Mouse (Mus musculus) intestine, postnatal 0 days (tissue): ENCODE data around the gene Afap1. TPM values are rescaled to one million over a fixed set of nuclear protein-coding genes. Genes with fewer than 3 reads are reported as not detected.
A peak's percentile ranks its signal among the peaks of the same experiment; 100 is the strongest.

Experiments
- ATAC-seq: fragments of 200-750 bp; cut with Nextera tagmentation; 2 replicates; pipeline ENCODE4 v1.8.0; 2017; ENCODE audit warnings: mild to moderate bottlenecking, moderate TSS enrichment, moderate library complexity
- H3K27ac ChIP-seq: fragments of 300-500 bp; sonication (generic); 2 replicates; pipeline ENCODE4 v1.5.1; 2014; ENCODE audit warnings: mild to moderate bottlenecking, low read depth, low read length, moderate library complexity
- H3K27me3 ChIP-seq: fragments of 300-500 bp; sonication (generic); replicated peaks from 2 replicates; pipeline ENCODE4 v1.6.1; 2014; ENCODE audit warnings: low read length, mixed read lengths; ENCODE audit not compliant: control insufficient read depth, insufficient read depth
- H3K36me3 ChIP-seq: fragments of 300-500 bp; sonication (generic); 2 replicates; pipeline ENCODE4 v1.6.1; 2014; ENCODE audit warnings: mild to moderate bottlenecking, moderate library complexity; ENCODE audit not compliant: control insufficient read depth, insufficient read depth
- H3K4me1 ChIP-seq: fragments of 300-500 bp; sonication (generic); replicated peaks from 2 replicates; pipeline ENCODE4 v1.6.1; 2014; ENCODE audit warnings: antibody characterized with exemption, low read length, mixed read lengths; ENCODE audit not compliant: control insufficient read depth, insufficient read depth
- H3K4me2 ChIP-seq: fragments of 300-500 bp; sonication (generic); replicated peaks from 2 replicates; pipeline ENCODE4 v1.6.1; 2014; ENCODE audit warnings: low read depth, mild to moderate bottlenecking, moderate library complexity
- H3K4me3 ChIP-seq: fragments of 300-500 bp; sonication (generic); 2 replicates; pipeline ENCODE4 v1.5.1; 2014; ENCODE audit warnings: low read depth, low read length
- H3K9ac ChIP-seq: fragments of 300-500 bp; sonication (generic); 2 replicates; pipeline ENCODE4 v1.6.1; 2014; ENCODE audit warnings: mild to moderate bottlenecking, low read depth, low read length
- H3K9me3 ChIP-seq: fragments of 300-500 bp; sonication (generic); 2 replicates; pipeline ENCODE4 v1.6.1; 2016; ENCODE audit warnings: mixed run types; ENCODE audit not compliant: control insufficient read depth
- CTCF ChIP-seq: sonication (generic); IDR thresholded peaks from 2 replicates; pipeline ENCODE4 v1.5.1; 2016; ENCODE audit warnings: low read depth, mild to moderate bottlenecking, control low read depth, antibody characterized with exemption, moderate library complexity
- WGBS: fragments of 180-500 bp; shearing (Covaris S2); extraction: QIAGEN DNeasy Blood & Tissue Kit; methylation state at CpG from one replicate; pipeline ENCODE4 v1.1.7; 2014; 5-methylcytosine and 5-hydroxymethylcytosine counted together
- polyA plus RNA-seq: library from polyadenylated mRNA; unstranded; fragments of >200 nt; fragmentation: Nextera tagmentation; extraction: Ambion mirVana; gene quantifications from 2 replicates; pipeline ENCODE4 v1.2.1, GENCODE M21; 2015

Gene Afap1
- polyA plus RNA-seq, 1 experiment from 2014 or later, result 8.1 TPM

DNA sequence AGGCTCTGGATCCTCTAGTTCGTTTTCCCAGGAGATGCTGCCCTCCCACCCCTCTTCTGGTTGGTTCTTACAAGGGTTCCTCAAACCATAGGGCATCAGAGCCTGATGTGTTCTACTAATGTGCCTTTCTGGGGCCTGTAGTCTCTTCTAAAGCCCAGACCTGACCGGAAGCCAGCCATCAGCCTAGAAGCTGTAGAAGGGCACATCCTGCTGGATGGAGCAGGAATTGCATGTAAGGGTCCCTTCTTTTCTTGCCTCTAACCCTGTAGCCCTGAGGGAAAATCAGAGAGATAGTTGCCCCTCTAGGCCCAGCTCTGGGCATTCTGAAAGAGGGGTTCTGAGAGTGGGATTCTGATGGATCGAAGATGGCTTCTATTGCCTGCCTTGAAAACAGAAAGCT lies 125.2 kb downstream of the Afap1 start:
- TF ChIP-seq CTCF, result peak; percentile 55
- 73% methylated on average over 3 of the region's 3 CpGs for WGBS

DNA sequence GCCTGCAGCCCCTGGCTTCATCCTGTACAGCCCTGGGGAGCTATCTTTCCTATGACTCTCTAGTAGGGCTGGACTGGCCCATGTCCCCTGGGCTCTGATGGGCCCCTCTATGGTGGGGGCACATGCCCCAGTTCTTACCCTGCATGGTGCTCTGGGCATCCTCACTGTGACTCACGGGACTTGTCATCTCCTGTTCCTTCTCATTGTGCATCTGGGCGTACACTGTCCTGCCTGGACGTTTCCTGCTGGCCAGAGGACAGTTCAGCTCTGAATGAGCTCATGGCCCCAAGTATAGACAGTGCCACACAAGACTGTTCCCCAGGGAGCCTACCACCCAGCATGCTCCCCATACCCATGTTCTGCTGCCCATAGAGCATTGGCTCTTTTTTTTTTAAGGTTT lies 128.0 kb downstream of the Afap1 start:
- Histone ChIP-seq H3K36me3 (peaks cover 9% of the 10 kb centered on the region; the same call in 1 of the 2 replicates), H3K27ac (no peak overlapping the region), H3K9ac (no peak overlapping the region), H3K9me3 (no peaks in the 10 kb centered on the region), H3K27me3 (no peaks in the 10 kb centered on the region), H3K4me2 (no peak overlapping the region), H3K4me3 (no peak overlapping the region), H3K4me1 (no peaks in the 10 kb centered on the region)
- WGBS, result 80% methylated on average over 3 of the region's 3 CpGs
- no peak for TF ChIP-seq CTCF
- no peak for ATAC-seq

More for the DNA sequence above, 125.2 kb downstream of the Afap1 start:
- Histone ChIP-seq H3K27me3 (no peaks in the 10 kb centered on the region), H3K4me2 (no peak overlapping the region), H3K9ac (no peak overlapping the region), H3K4me1 (no peaks in the 10 kb centered on the region), H3K36me3 (peaks cover 9% of the 10 kb centered on the region; the same call in 1 of the 2 replicates), H3K27ac (no peak overlapping the region), H3K4me3 (no peak overlapping the region), H3K9me3 (no peaks in the 10 kb centered on the region)
- no peak for ATAC-seq

GRCm38 (mm10) chr5:36022361-36022760 lies 129.2 kb downstream of the Afap1 start:
- no peaks in the 10 kb centered on the region for H3K9me3 ChIP-seq
- no peak overlapping the region for H3K9ac ChIP-seq
- TF ChIP-seq CTCF, result no peak
- no peak overlapping the region for H3K27ac ChIP-seq
- H3K4me2 ChIP-seq, result no peak overlapping the region
- 81% methylated on average over 1 of the region's 1 CpGs for WGBS
- no peak overlapping the region for H3K4me3 ChIP-seq
- H3K27me3 ChIP-seq, result no peaks in the 10 kb centered on the region
- H3K4me1 ChIP-seq, result no peaks in the 10 kb centered on the region
- H3K36me3 ChIP-seq, result peaks cover 9% of the 10 kb centered on the region; the same call in 1 of the 2 replicates
- ATAC-seq, result no peak

DNA sequence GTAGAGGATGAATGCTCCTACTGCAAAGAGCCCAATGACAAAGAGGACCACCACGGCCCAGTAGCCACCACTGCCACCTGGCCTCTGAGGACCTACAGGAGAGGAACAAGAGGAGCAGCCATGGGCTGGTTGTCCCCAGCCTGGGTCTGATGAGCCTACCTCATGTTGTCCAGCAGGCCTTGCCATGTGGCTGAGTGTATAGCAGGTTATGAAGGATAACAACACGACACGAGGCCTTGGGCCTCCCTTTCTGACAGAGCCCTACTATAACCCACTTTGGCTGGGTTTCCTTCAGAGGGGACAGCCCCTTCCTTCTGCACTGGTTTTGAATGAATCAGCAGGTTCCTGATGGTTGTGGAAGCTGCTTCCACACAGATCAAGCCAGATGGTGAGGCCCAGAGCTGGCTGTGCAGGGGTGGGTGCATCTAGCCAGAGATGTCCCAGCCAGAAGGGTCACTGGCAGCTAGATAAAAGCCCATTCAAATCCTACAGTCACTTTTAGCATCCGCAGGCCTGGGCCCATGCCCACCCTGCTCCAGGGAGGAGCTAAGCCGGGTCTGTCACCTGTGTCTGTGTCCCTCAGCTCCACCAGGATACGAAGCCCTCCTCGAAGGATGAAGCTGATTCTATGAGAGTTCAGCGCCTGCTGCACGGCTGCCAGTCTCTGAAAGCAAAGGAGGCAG lies 131.0 kb downstream of the Afap1 start:
- Histone ChIP-seq H3K9ac (no peak overlapping the region), H3K4me3 (no peak overlapping the region), H3K4me2 (no peak overlapping the region), H3K9me3 (no peaks in the 10 kb centered on the region), H3K27me3 (no peaks in the 10 kb centered on the region), H3K36me3 (peaks cover 3% of the 10 kb centered on the region; the same call in 1 of the 2 replicates), H3K4me1 (no peaks in the 10 kb centered on the region), H3K27ac (no peak overlapping the region)
- ATAC-seq, result no peak
- no peak for TF ChIP-seq CTCF
- WGBS, result 90% methylated on average over 9 of the region's 9 CpGs

- TF ChIP-seq CTCF, result no peak
- Histone ChIP-seq H3K9ac (no peak overlapping the region), H3K4me2 (no peak overlapping the region), H3K27ac (no peak overlapping the region), H3K36me3 (no peaks in the 10 kb centered on the region), H3K4me1 (no peaks in the 10 kb centered on the region), H3K27me3 (no peaks in the 10 kb centered on the region), H3K9me3 (no peaks in the 10 kb centered on the region), H3K4me3 (no peak overlapping the region)
- no peak for ATAC-seq
- WGBS, result 79% methylated on average over 4 of the region's 4 CpGs
Observed at GRCm38 (mm10) chr5:36025076-36025475, 132.0 kb downstream of the Afap1 start.

DNA sequence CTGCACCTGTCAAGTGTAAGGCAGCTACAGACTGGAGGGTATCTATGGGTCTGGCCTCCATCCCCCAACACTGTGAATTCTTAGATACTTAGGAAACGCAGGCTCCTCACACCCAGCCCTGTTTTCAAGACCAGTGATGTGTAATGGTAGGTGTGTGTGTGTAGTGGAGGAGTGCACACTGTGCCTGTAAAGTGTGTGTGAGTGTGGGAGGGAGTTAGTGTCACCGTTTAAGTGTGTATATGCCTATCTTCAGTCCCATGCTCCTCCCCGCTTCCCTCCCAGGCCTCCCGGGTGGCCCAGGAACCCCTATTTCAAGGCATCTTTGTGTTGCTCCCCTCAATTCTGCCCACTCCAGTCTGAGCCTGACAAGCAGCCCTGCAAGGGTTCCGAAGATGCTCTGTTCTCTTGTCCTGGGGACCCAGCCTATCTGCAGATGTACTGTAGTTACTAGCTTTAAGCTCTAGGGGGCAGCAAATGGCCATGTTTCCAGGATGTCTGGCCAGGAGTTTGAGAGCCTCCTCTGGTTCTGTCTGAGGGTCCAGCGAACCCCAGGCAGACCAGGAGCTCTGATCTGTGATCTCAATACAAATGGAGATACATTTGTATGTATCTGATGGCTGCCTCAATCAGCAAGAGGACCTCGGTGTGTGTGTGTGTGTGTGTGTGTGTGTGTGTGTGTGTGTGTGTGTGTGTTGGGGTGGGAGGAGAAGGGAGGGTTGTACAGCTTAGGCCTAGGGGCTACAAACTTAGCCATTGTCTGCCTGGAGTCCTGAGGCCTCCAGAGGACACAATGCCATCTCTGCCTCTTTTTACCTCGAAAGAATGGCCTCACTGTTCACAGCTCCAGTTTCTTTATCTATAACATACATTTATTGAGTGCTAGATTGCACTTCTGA lies 140.7 kb downstream of the Afap1 start:
- Histone ChIP-seq H3K9me3 (no peaks in the 10 kb centered on the region), H3K27me3 (no peaks in the 10 kb centered on the region), H3K4me1 (no peaks in the 10 kb centered on the region), H3K4me3 (no peak overlapping the region), H3K36me3 (no peaks in the 10 kb centered on the region), H3K4me2 (no peak overlapping the region), H3K27ac (no peak overlapping the region), H3K9ac (no peak overlapping the region)
- 48% methylated on average over 8 of the region's 8 CpGs for WGBS
- TF ChIP-seq CTCF, result peak; percentile 86
- no peak for ATAC-seq
